Mouse (Mus musculus) MEL (cell line): ENCODE results near the gene Ipo5.

Experiments used
- CTCF ChIP-seq, 3 experiments: IDR thresholded peaks in 2 of 3; conservative IDR thresholded peaks in 1 of 3; 2 replicates each; pipeline ENCODE4 v1.5.1; 2011 to 2012; ENCODE audit warnings: low read length in 3 of 3, low read depth in 2 of 3, mild to moderate bottlenecking in 2 of 3, improper control_type of control experiment in 1 of 3, inconsistent platforms in 1 of 3, mixed read lengths in 1 of 3, moderate library complexity in 1 of 3; ENCODE audit not compliant: control insufficient read depth in 1 of 3, insufficient read depth in 1 of 3, poor library complexity in 1 of 3, severe bottlenecking in 1 of 3
- E2F4 ChIP-seq: IDR thresholded peaks from 2 replicates; pipeline ENCODE4 v1.6.1; 2011; ENCODE audit warnings: low read depth, low read length, improper control_type of control experiment, borderline replicate concordance
- EP300 ChIP-seq, 2 experiments: IDR thresholded peaks; 2 replicates each; pipeline ENCODE4 v1.6.1; 2011; ENCODE audit warnings: improper control_type of control experiment in 2 of 2, low read length in 2 of 2, low read depth in 1 of 2, mild to moderate bottlenecking in 1 of 2
- GABPA ChIP-seq: IDR thresholded peaks from 2 replicates; pipeline ENCODE4 v1.6.1; 2012; ENCODE audit warnings: low read depth, mild to moderate bottlenecking, inconsistent platforms, low read length, improper control_type of control experiment, moderate library complexity
- GATA1 ChIP-seq: IDR thresholded peaks from 2 replicates; pipeline ENCODE4 v1.6.1; 2011; ENCODE audit warnings: low read depth, low read length, improper control_type of control experiment
- MAFK ChIP-seq: IDR thresholded peaks from 2 replicates; pipeline ENCODE4 v1.6.1; 2011; ENCODE audit warnings: low read depth, mild to moderate bottlenecking, low read length, improper control_type of control experiment, borderline replicate concordance
- NELFE ChIP-seq: IDR thresholded peaks from 2 replicates; pipeline ENCODE4 v1.6.1; 2011; ENCODE audit warnings: low read depth, low read length, improper control_type of control experiment
- POLR2A ChIP-seq, 2 experiments: IDR thresholded peaks; 2 replicates each; pipeline ENCODE4 v1.6.1; 2011 to 2012; ENCODE audit warnings: low read length in 2 of 2, mild to moderate bottlenecking in 2 of 2, control low read depth in 1 of 2, improper control_type of control experiment in 1 of 2, low read depth in 1 of 2, moderate library complexity in 1 of 2; ENCODE audit not compliant: control insufficient read depth in 1 of 2, insufficient read depth in 1 of 2, poor library complexity in 1 of 2
- POLR2AphosphoS5 ChIP-seq: IDR thresholded peaks from 2 replicates; pipeline ENCODE4 v1.6.1; 2012; ENCODE audit warnings: low read depth, borderline replicate concordance, mild to moderate bottlenecking, inconsistent platforms, low read length, moderate library complexity, mixed read lengths
- USF2 ChIP-seq, 2 experiments: IDR thresholded peaks; 2 replicates each; pipeline ENCODE4 v1.6.1; 2011 to 2012; ENCODE audit warnings: improper control_type of control experiment in 2 of 2, low read length in 2 of 2, borderline replicate concordance in 1 of 2, inconsistent platforms in 1 of 2, low read depth in 1 of 2, mild to moderate bottlenecking in 1 of 2; ENCODE audit not compliant: insufficient read depth in 1 of 2
- ZC3H11A ChIP-seq: IDR thresholded peaks from 2 replicates; pipeline ENCODE4 v1.6.1; 2012; ENCODE audit warnings: low read depth, mild to moderate bottlenecking, inconsistent platforms, low read length, improper control_type of control experiment

DNA sequence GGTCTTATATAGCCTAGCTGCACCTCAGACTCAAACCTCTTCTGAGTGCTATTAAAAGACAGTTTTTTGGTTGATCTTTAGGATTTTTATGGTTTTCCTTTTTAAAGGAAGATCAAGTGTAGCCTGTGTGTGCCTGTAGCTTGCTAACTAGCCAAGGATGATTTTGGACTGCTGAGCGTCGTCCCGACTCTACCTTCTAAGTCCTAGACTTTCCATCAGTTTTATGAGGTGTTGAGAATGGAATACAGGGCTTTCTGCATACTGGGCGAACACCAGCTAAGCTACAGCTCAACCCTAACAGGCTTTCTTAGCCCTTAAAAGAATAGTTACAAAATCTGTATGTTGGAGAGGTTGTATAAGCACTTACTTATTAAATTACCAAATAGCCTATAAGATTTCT lies 13.0 kb downstream of the Ipo5 start:
- no peak for TF ChIP-seq MAFK
- no peak for TF ChIP-seq E2F4
- no peak for TF ChIP-seq CTCF (IDR thresholded peaks at IDR 0.05 in 2 of 3, conservative IDR thresholded peaks at IDR 0.05 in 1 of 3; ENCODE audit: control insufficient read depth in 1 of 3, insufficient read depth in 1 of 3, low read depth in 2 of 3, low read length in 3 of 3, poor library complexity in 1 of 3, severe bottlenecking in 1 of 3)
- no peak for TF ChIP-seq EP300 (IDR thresholded peaks at IDR 0.05; ENCODE audit: low read depth in 1 of 2, low read length in 2 of 2)
- no peak for TF ChIP-seq NELFE
- no peak for TF ChIP-seq ZC3H11A
- TF ChIP-seq GATA1: no peak
- TF ChIP-seq USF2 (IDR thresholded peaks at IDR 0.05; ENCODE audit: borderline replicate concordance in 1 of 2, insufficient read depth in 1 of 2, low read depth in 1 of 2, low read length in 2 of 2): no peak
- TF ChIP-seq GABPA: no peak
- no peak for TF ChIP-seq POLR2A (IDR thresholded peaks at IDR 0.05; ENCODE audit: control insufficient read depth in 1 of 2, insufficient read depth in 1 of 2, low read depth in 1 of 2, low read length in 2 of 2, poor library complexity in 1 of 2)
- TF ChIP-seq POLR2AphosphoS5: no peak
